Mouse (Mus musculus) embryonic facial prominence, embryonic 15.5 days (tissue): ENCODE results near the gene Map2k4. TPM values are rescaled to one million over a fixed set of nuclear protein-coding genes. Genes with fewer than 3 reads are reported as not detected.

Experiments used
- ATAC-seq: fragments of 200-750 bp; cut with Nextera tagmentation; 2 replicates; pipeline ENCODE4 v1.8.0; 2017; ENCODE audit warnings: low read depth, moderate TSS enrichment; ENCODE audit not compliant: insufficient number of reproducible peaks, low FRiP score, low TSS enrichment
- H3K27ac ChIP-seq: fragments of 300-500 bp; sonication (generic); replicated peaks from 2 replicates; pipeline ENCODE4 v1.5.1; 2015; ENCODE audit warnings: mild to moderate bottlenecking, inconsistent platforms
- H3K27me3 ChIP-seq: fragments of 300-500 bp; sonication (generic); 2 replicates; pipeline ENCODE4 v1.6.1; 2015; ENCODE audit warnings: inconsistent platforms
- H3K36me3 ChIP-seq: fragments of 300-500 bp; sonication (generic); 2 replicates; pipeline ENCODE4 v1.6.1; 2015; ENCODE audit warnings: mild to moderate bottlenecking, inconsistent platforms
- H3K4me1 ChIP-seq: fragments of 300-500 bp; sonication (generic); 2 replicates; pipeline ENCODE4 v1.6.1; 2015; ENCODE audit warnings: inconsistent platforms
- H3K4me2 ChIP-seq: fragments of 300-500 bp; sonication (generic); replicated peaks from 2 replicates; pipeline ENCODE4 v1.6.1; 2015; ENCODE audit warnings: mild to moderate bottlenecking, inconsistent platforms
- H3K4me3 ChIP-seq: fragments of 300-500 bp; sonication (generic); replicated peaks from 2 replicates; pipeline ENCODE4 v1.5.1; 2015; ENCODE audit warnings: mild to moderate bottlenecking, inconsistent platforms
- H3K9ac ChIP-seq: fragments of 300-500 bp; sonication (generic); 2 replicates; pipeline ENCODE4 v1.6.1; 2015; ENCODE audit warnings: inconsistent platforms
- H3K9me3 ChIP-seq: fragments of 300-500 bp; sonication (generic); replicated peaks from 2 replicates; pipeline ENCODE4 v1.6.1; 2016; ENCODE audit warnings: inconsistent platforms
- WGBS: fragments of 180-500 bp; shearing (Covaris S2); methylation state at CpG from one replicate; pipeline ENCODE4 v1.1.7; 2015; 5-methylcytosine and 5-hydroxymethylcytosine counted together
- polyA plus RNA-seq: library from polyadenylated mRNA; unstranded; fragments of >200 nt; fragmentation: Nextera tagmentation; extraction: Ambion mirVana; gene quantifications from 2 replicates; pipeline ENCODE4 v1.2.1, GENCODE M21; 2015

Map2k4 gene
- polyA plus RNA-seq, 1 experiment from 2014 or later, result 61.8 TPM

GRCm38 (mm10) chr11:65706784-65707183, 81.3 kb downstream of the Map2k4 start:
- Histone ChIP-seq H3K9me3 (no peaks in the 10 kb centered on the region), H3K4me1 (no peaks in the 10 kb centered on the region), H3K4me2 (no peak overlapping the region), H3K27ac (no peak overlapping the region), H3K36me3 (peaks cover 17% of the 10 kb centered on the region), H3K27me3 (no peaks in the 10 kb centered on the region), H3K9ac (no peak overlapping the region), H3K4me3 (no peak overlapping the region)
- no peak for ATAC-seq
- 98% methylated on average over 4 of the region's 4 CpGs for WGBS

GRCm38 (mm10) chr11:65706176-65706575, 81.9 kb downstream of the Map2k4 start:
- Histone ChIP-seq H3K4me3 (no peak overlapping the region), H3K9me3 (no peaks in the 10 kb centered on the region), H3K4me1 (no peaks in the 10 kb centered on the region), H3K27ac (no peak overlapping the region), H3K36me3 (peaks cover 17% of the 10 kb centered on the region), H3K27me3 (no peaks in the 10 kb centered on the region), H3K9ac (no peak overlapping the region), H3K4me2 (no peak overlapping the region)
- ATAC-seq, result no peak
- WGBS, result 83% methylated on average over 2 of the region's 2 CpGs

- no peak overlapping the region for H3K9ac ChIP-seq
- H3K4me1 ChIP-seq, result no peaks in the 10 kb centered on the region
- 89% methylated on average over 4 of the region's 4 CpGs for WGBS
- H3K27ac ChIP-seq, result no peak overlapping the region
- ATAC-seq, result no peak
- H3K36me3 ChIP-seq, result peaks cover 17% of the 10 kb centered on the region
- H3K27me3 ChIP-seq, result no peaks in the 10 kb centered on the region
- H3K4me2 ChIP-seq, result no peak overlapping the region
- H3K9me3 ChIP-seq, result no peaks in the 10 kb centered on the region
- H3K4me3 ChIP-seq, result no peak overlapping the region
These were observed 83.2 kb downstream of the Map2k4 start for GRCm38 (mm10) chr11:65704861-65705260.

GRCm38 (mm10) chr11:65678824-65679402, 109.2 kb downstream of the Map2k4 start:
- H3K36me3 ChIP-seq, result no peaks in the 10 kb centered on the region
- ATAC-seq, result peak; percentile 19; the same call in 1 of the 2 replicates
- no peak overlapping the region for H3K27ac ChIP-seq
- no peak overlapping the region for H3K9ac ChIP-seq
- H3K9me3 ChIP-seq, result no peaks in the 10 kb centered on the region
- H3K4me2 ChIP-seq, result no peak overlapping the region
- no peaks in the 10 kb centered on the region for H3K27me3 ChIP-seq
- WGBS, result 30% methylated on average over 12 of the region's 12 CpGs
- no peaks in the 10 kb centered on the region for H3K4me1 ChIP-seq
- H3K4me3 ChIP-seq, result no peak overlapping the region

GRCm38 (mm10) chr11:65667348-65667969, 120.6 kb downstream of the Map2k4 start:
- Histone ChIP-seq H3K4me3 (no peak overlapping the region), H3K36me3 (no peaks in the 10 kb centered on the region), H3K9me3 (no peaks in the 10 kb centered on the region), H3K27me3 (no peaks in the 10 kb centered on the region), H3K27ac (no peak overlapping the region), H3K9ac (no peak overlapping the region), H3K4me1 (peaks cover 4% of the 10 kb centered on the region; the same call in 1 of the 2 replicates), H3K4me2 (no peak overlapping the region)
- 30% methylated on average over 6 of the region's 6 CpGs for WGBS
- no peak for ATAC-seq

GRCm38 (mm10) chr11:65664903-65665302, 123.2 kb downstream of the Map2k4 start:
- Histone ChIP-seq H3K27me3 (no peaks in the 10 kb centered on the region), H3K9me3 (no peaks in the 10 kb centered on the region), H3K9ac (no peak overlapping the region), H3K4me3 (no peak overlapping the region), H3K4me2 (no peak overlapping the region), H3K27ac (no peak overlapping the region), H3K4me1 (peaks cover 4% of the 10 kb centered on the region; the same call in 1 of the 2 replicates), H3K36me3 (no peaks in the 10 kb centered on the region)
- ATAC-seq, result no peak
- 80% methylated on average over 6 of the region's 6 CpGs for WGBS

- no peak overlapping the region for H3K9ac ChIP-seq
- 56% methylated on average over 8 of the region's 8 CpGs for WGBS
- H3K9me3 ChIP-seq, result no peaks in the 10 kb centered on the region
- H3K27ac ChIP-seq, result no peak overlapping the region
- H3K4me1 ChIP-seq, result no peaks in the 10 kb centered on the region
- no peaks in the 10 kb centered on the region for H3K36me3 ChIP-seq
- H3K4me2 ChIP-seq, result no peak overlapping the region
- no peak overlapping the region for H3K4me3 ChIP-seq
- H3K27me3 ChIP-seq, result no peaks in the 10 kb centered on the region
- no peak for ATAC-seq
These were observed 126.1 kb downstream of the Map2k4 start for GRCm38 (mm10) chr11:65661790-65662522.

GRCm38 (mm10) chr11:65653932-65654331, 134.2 kb downstream of the Map2k4 start:
- H3K36me3 ChIP-seq, result no peaks in the 10 kb centered on the region
- no peaks in the 10 kb centered on the region for H3K4me1 ChIP-seq
- H3K27me3 ChIP-seq, result no peaks in the 10 kb centered on the region
- no peak for ATAC-seq
- WGBS, result 75% methylated on average over 8 of the region's 8 CpGs
- no peak overlapping the region for H3K9ac ChIP-seq
- no peak overlapping the region for H3K27ac ChIP-seq
- H3K9me3 ChIP-seq, result no peaks in the 10 kb centered on the region
- H3K4me2 ChIP-seq, result no peak overlapping the region
- no peak overlapping the region for H3K4me3 ChIP-seq

GRCm38 (mm10) chr11:65651426-65651825, 136.7 kb downstream of the Map2k4 start:
- ATAC-seq, result no peak

GRCm38 (mm10) chr11:65649956-65650715, 138.0 kb downstream of the Map2k4 start:
- H3K4me3 ChIP-seq, result no peak overlapping the region
- no peaks in the 10 kb centered on the region for H3K4me1 ChIP-seq
- WGBS, result 55% methylated on average over 4 of the region's 4 CpGs
- H3K27me3 ChIP-seq, result no peaks in the 10 kb centered on the region
- H3K9ac ChIP-seq, result no peak overlapping the region
- no peak overlapping the region for H3K4me2 ChIP-seq
- no peaks in the 10 kb centered on the region for H3K9me3 ChIP-seq
- no peak overlapping the region for H3K27ac ChIP-seq
- ATAC-seq, result no peak
- no peaks in the 10 kb centered on the region for H3K36me3 ChIP-seq

More at GRCm38 (mm10) chr11:65651426-65651825, 136.7 kb downstream of the Map2k4 start:
- no peak overlapping the region for H3K4me2 ChIP-seq
- H3K36me3 ChIP-seq, result no peaks in the 10 kb centered on the region
- no peaks in the 10 kb centered on the region for H3K27me3 ChIP-seq
- H3K4me3 ChIP-seq, result no peak overlapping the region
- no peaks in the 10 kb centered on the region for H3K9me3 ChIP-seq
- H3K27ac ChIP-seq, result no peak overlapping the region
- H3K9ac ChIP-seq, result no peak overlapping the region
- H3K4me1 ChIP-seq, result no peaks in the 10 kb centered on the region
- 61% methylated on average over 7 of the region's 7 CpGs for WGBS

- Histone ChIP-seq H3K9ac (no peak overlapping the region), H3K4me2 (no peak overlapping the region), H3K36me3 (no peaks in the 10 kb centered on the region), H3K4me3 (no peak overlapping the region), H3K27ac (no peak overlapping the region), H3K27me3 (no peaks in the 10 kb centered on the region), H3K9me3 (no peaks in the 10 kb centered on the region), H3K4me1 (no peaks in the 10 kb centered on the region)
- ATAC-seq, result no peak
- WGBS, result 56% methylated on average over 4 of the region's 4 CpGs
These were observed 138.6 kb downstream of the Map2k4 start for GRCm38 (mm10) chr11:65649469-65649868.
